Mouse (Mus musculus) liver, postnatal 0 days (tissue): ENCODE measurements around the gene Lad1. TPM values are rescaled to one million over a fixed set of nuclear protein-coding genes. Genes with fewer than 3 reads are reported as not detected.

Experiments
- ATAC-seq: fragments of 200-750 bp; cut with Nextera tagmentation; 2 replicates; pipeline ENCODE4 v1.8.0; 2017; ENCODE audit warnings: mild to moderate bottlenecking, moderate library complexity
- DNase-seq: peaks from one replicate; pipeline ENCODE4 v3.0.0-alpha.2; 2016
- H3K27ac ChIP-seq: fragments of 300-500 bp; sonication (generic); 2 replicates; pipeline ENCODE4 v1.5.1; 2014; ENCODE audit warnings: antibody characterized with exemption, moderate library complexity, mild to moderate bottlenecking, low read depth
- H3K27me3 ChIP-seq: fragments of 300-500 bp; sonication (generic); 2 replicates; pipeline ENCODE4 v1.6.1; 2014; ENCODE audit warnings: low read length, control low read depth, mixed read lengths; ENCODE audit not compliant: insufficient read depth
- H3K36me3 ChIP-seq: fragments of 300-500 bp; sonication (generic); replicated peaks from 2 replicates; pipeline ENCODE4 v1.6.1; 2014; ENCODE audit warnings: mild to moderate bottlenecking, control low read depth, low read length, moderate library complexity, mixed read lengths; ENCODE audit not compliant: insufficient read depth
- H3K4me1 ChIP-seq: fragments of 300-500 bp; sonication (generic); 2 replicates; pipeline ENCODE4 v1.6.1; 2014; ENCODE audit warnings: antibody characterized with exemption, mild to moderate bottlenecking, control low read depth; ENCODE audit not compliant: insufficient read depth
- H3K4me2 ChIP-seq: fragments of 300-500 bp; sonication (generic); 2 replicates; pipeline ENCODE4 v1.6.1; 2014; ENCODE audit warnings: low read depth, mild to moderate bottlenecking, low read length, moderate library complexity, mixed read lengths
- H3K4me3 ChIP-seq: fragments of 300-500 bp; sonication (generic); 2 replicates; pipeline ENCODE4 v1.5.1; 2014; ENCODE audit warnings: low read depth, low read length
- H3K9ac ChIP-seq: fragments of 300-500 bp; sonication (generic); replicated peaks from 2 replicates; pipeline ENCODE4 v1.6.1; 2014; ENCODE audit warnings: mild to moderate bottlenecking, moderate library complexity
- H3K9me3 ChIP-seq: fragments of 300-500 bp; sonication (generic); 2 replicates; pipeline ENCODE4 v1.6.1; 2016; ENCODE audit warnings: mild to moderate bottlenecking, control low read depth, low read length, mixed read lengths
- CTCF ChIP-seq: sonication (generic); IDR thresholded peaks from 2 replicates; pipeline ENCODE4 v1.5.1; 2016; ENCODE audit warnings: antibody characterized with exemption, low read depth
- EP300 ChIP-seq: IDR thresholded peaks from 2 replicates; pipeline ENCODE4 v1.6.1; 2016; ENCODE audit warnings: antibody characterized with exemption, low read depth, mild to moderate bottlenecking
- WGBS: fragments of 180-500 bp; shearing (Covaris S2); extraction: QIAGEN DNeasy Blood & Tissue Kit; methylation state at CpG from one replicate; pipeline ENCODE4 v1.1.7; 2014; ENCODE audit not compliant: insufficient replicate concordance; 5-methylcytosine and 5-hydroxymethylcytosine counted together
- polyA plus RNA-seq: library from polyadenylated mRNA; unstranded; fragments of >200 nt; fragmentation: Nextera tagmentation; extraction: Ambion mirVana; gene quantifications from 2 replicates; pipeline ENCODE4 v1.2.1, GENCODE M21; 2015

The Lad1 gene
- 0.42 and 0.77 TPM in 2 replicates for polyA plus RNA-seq

GRCm38 (mm10) chr1:135818481-135819086 lies at the start of gene Lad1:
TSS of gene Lad1 (plus strand) at chr1:135818598.
- peak; percentile 76 for ATAC-seq
- H3K9ac ChIP-seq: no peak within 1 kb of the TSS

DNA sequence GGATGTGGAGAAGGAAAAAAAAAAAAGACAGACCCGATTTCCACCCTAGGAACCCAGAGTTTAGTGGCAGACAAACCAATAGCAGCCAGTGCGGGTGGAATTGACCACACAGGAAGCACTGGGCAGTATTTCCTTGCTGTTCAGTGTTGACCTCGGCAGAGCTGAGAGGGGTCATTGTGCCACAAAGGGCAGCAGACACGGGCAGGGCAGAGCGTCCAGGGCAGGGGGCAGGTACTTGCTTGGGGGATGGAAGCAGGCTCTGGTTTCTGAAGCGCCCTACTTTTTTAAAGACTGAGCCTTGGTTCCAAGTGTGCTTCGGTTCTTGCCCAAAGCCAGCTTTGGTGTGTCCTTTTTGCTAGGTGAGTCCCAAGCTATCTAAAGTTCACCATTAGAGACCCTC lies 48.2 kb upstream of the Lad1 start:
- TF ChIP-seq EP300 (no peak), CTCF (no peak)

More at GRCm38 (mm10) chr1:135818481-135819086, at the start of gene Lad1:
- Histone ChIP-seq H3K9me3 (no peaks in the 10 kb centered on the region), H3K4me3 (peak within 1 kb of the TSS; percentile 42), H3K27ac (no peak within 1 kb of the TSS), H3K36me3 (no peaks in the 10 kb centered on the region), H3K4me1 (no peaks in the 10 kb centered on the region), H3K27me3 (peaks cover 53% of the 10 kb centered on the region), H3K4me2 (peak within 1 kb of the TSS; percentile 72)
- TF ChIP-seq CTCF: no peak
- no peak for TF ChIP-seq EP300
- DNase-seq: peak; percentile 41
- 1% methylated on average over 50 of the region's 63 CpGs for WGBS

GRCm38 (mm10) chr1:135770896-135771572 lies 47.4 kb upstream of the Lad1 start:
- ATAC-seq: no peak
- WGBS: 48% methylated on average over 12 of the region's 12 CpGs
- no peak for TF ChIP-seq EP300
- no peak for TF ChIP-seq CTCF

More for the DNA sequence above, 48.2 kb upstream of the Lad1 start:
- ATAC-seq (no peak), DNase-seq (no peak)
- 48% methylated on average over 7 of the region's 7 CpGs for WGBS
- peaks cover 24% of the 10 kb centered on the region for H3K27me3 ChIP-seq
- H3K4me2 ChIP-seq: no peak overlapping the region
- H3K4me3 ChIP-seq: no peak overlapping the region
- no peak overlapping the region for H3K27ac ChIP-seq
- no peaks in the 10 kb centered on the region for H3K36me3 ChIP-seq
- no peaks in the 10 kb centered on the region for H3K9me3 ChIP-seq
- H3K9ac ChIP-seq: no peak overlapping the region
- peaks cover 14% of the 10 kb centered on the region for H3K4me1 ChIP-seq

DNA sequence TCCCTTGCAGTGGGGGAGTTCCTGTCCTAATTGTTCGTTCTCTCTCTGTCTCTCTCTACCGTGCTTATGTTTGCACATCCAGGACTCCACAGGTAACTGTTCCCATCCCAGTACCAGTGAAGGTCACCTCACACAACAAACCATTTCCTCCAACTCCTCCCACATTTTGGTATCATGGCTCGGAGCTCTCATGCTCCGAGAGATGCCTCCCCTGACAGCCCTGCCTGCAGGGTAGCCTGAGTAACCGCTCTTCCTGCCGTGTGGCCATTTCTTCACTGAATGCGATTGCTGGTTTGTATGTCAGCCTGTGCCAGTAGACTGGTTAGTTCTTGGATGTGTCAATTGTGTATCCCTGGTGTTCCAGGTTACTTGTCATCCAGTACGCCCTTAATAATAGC lies 46.8 kb upstream of the Lad1 start:
- H3K4me1 ChIP-seq: peaks cover 4% of the 10 kb centered on the region
- ATAC-seq: no peak

More at GRCm38 (mm10) chr1:135770896-135771572, 47.4 kb upstream of the Lad1 start:
- Histone ChIP-seq H3K9me3 (no peaks in the 10 kb centered on the region), H3K4me2 (no peak overlapping the region), H3K9ac (no peak overlapping the region), H3K4me3 (no peak overlapping the region), H3K27ac (no peak overlapping the region), H3K27me3 (peaks cover 17% of the 10 kb centered on the region), H3K4me1 (peaks cover 9% of the 10 kb centered on the region), H3K36me3 (no peaks in the 10 kb centered on the region)
- no peak for DNase-seq

DNA sequence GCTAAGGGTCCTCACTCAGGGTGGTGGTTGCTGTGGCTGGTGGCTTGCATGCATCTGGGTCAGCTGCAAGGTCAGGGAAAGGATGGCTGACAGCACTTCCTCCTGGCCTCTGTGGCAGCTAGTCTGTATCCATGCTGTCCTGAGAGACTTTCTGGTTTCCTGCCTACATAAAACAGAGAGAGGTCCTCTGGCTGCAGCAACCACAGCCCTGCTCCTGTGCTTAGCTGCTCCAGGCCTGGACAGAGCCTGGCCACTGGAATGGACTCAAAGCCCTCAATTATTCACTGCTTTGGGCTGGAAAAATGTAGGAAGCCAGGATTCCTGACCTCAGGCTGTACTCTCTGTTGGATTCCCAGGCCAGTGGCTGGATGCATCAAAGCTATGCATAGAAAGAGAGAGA lies 41.8 kb upstream of the Lad1 start:
- no peak overlapping the region for H3K4me3 ChIP-seq
- H3K27ac ChIP-seq: no peak overlapping the region
- DNase-seq: no peak
- no peak for ATAC-seq
- H3K4me2 ChIP-seq: no peak overlapping the region
- peaks cover 6% of the 10 kb centered on the region for H3K4me1 ChIP-seq
- TF ChIP-seq CTCF (no peak), EP300 (no peak)
- H3K9ac ChIP-seq: no peak overlapping the region
- H3K27me3 ChIP-seq: 0 out of 2 replicates have a peak, but pooled peaks cover 6% of the 10 kb centered on the region
- H3K9me3 ChIP-seq: no peaks in the 10 kb centered on the region
- no peaks in the 10 kb centered on the region for H3K36me3 ChIP-seq

More for the DNA sequence above, 46.8 kb upstream of the Lad1 start:
- TF ChIP-seq CTCF (no peak), EP300 (no peak)
- no peak for DNase-seq
- H3K36me3 ChIP-seq: no peaks in the 10 kb centered on the region
- peaks cover 11% of the 10 kb centered on the region for H3K27me3 ChIP-seq
- no peak overlapping the region for H3K27ac ChIP-seq
- H3K9ac ChIP-seq: no peak overlapping the region
- H3K4me2 ChIP-seq: no peak overlapping the region
- H3K4me3 ChIP-seq: no peak overlapping the region
- WGBS: 61% methylated on average over 8 of the region's 8 CpGs
- no peaks in the 10 kb centered on the region for H3K9me3 ChIP-seq

- 0 out of 2 replicates have a peak, but pooled peaks cover 6% of the 10 kb centered on the region for H3K27me3 ChIP-seq
- H3K27ac ChIP-seq: no peak overlapping the region
- no peak overlapping the region for H3K9ac ChIP-seq
- TF ChIP-seq EP300 (no peak), CTCF (no peak)
- DNase-seq (no peak), ATAC-seq (no peak)
- no peaks in the 10 kb centered on the region for H3K9me3 ChIP-seq
- no peak overlapping the region for H3K4me3 ChIP-seq
- WGBS: 94% methylated on average over 1 of the region's 1 CpGs
- H3K36me3 ChIP-seq: no peaks in the 10 kb centered on the region
- H3K4me2 ChIP-seq: no peak overlapping the region
- peaks cover 6% of the 10 kb centered on the region for H3K4me1 ChIP-seq
Observed at GRCm38 (mm10) chr1:135777046-135777445, 41.4 kb upstream of the Lad1 start.
